Mouse (Mus musculus) left cerebral cortex, postnatal 14 days (tissue): ENCODE results near the gene Ugt1a8. TPM values are rescaled to one million over a fixed set of nuclear protein-coding genes. Genes with fewer than 3 reads are reported as not detected.
"Not testable (repeated sequence)": the region's sequence is repeated elsewhere in the genome, so short reads cannot be mapped to it uniquely, and the experiment has no call there.

Experiments used
- DNase-seq, 2 experiments: peaks; one replicate each; pipeline ENCODE4 v3.0.0; 2021 to 2022; ENCODE audit warnings: low spot score in 2 of 2, mixed read lengths in 1 of 2
- intact Hi-C: fragments of 180-260 bp; cut with DNase I; formaldehyde crosslinking; loops from one replicate; pipeline ENCODE4 v1.15.1; 2025
- total RNA-seq, 2 experiments: library from RNA; stranded (reverse); gene quantifications; 2 replicates each; pipeline ENCODE4 v1.2.3; 2021

The Ugt1a8 gene
- total RNA-seq, 2 experiments from 2014 or later: not detected

DNA sequence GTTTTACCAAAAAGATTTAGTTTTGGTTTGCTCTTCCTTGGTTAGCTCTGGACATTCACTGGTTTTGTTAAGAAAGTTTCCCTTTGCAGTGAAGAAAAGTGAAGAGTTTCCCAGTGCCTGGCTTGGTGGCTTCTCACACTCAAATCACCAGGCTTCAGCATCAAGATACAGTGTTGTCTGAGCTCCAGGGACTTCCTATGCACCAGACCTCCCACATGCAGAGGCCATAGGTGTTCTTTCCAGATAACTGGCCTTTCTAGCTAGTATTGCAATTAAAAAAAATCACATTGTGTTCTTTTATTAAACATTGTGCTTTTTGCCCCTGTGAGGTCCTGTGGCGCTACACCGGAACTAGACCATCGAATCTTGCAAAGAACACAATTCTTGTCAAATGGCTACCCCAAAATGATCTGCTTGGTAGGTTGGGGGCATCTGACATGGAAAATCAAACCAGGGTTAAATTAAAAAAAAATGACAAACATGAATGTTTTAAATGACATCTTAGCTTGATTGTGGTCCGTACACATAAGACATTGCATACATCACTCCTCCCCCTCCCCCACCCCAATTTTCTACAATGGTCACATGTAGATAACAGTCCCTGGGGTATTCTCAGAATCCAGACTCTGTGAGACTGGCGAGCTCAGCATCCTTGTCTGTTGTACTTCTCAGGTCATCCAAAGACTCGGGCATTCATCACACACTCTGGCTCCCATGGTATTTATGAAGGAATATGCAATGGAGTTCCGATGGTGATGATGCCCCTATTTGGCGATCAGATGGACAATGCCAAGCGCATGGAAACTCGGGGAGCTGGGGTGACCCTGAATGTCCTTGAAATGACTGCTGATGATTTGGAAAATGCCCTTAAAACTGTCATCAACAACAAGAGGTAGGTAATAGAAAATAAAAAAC lies 128.1 kb downstream of the Ugt1a8 start:
- intact Hi-C loops: no loop called here
- no peak for DNase-seq

DNA sequence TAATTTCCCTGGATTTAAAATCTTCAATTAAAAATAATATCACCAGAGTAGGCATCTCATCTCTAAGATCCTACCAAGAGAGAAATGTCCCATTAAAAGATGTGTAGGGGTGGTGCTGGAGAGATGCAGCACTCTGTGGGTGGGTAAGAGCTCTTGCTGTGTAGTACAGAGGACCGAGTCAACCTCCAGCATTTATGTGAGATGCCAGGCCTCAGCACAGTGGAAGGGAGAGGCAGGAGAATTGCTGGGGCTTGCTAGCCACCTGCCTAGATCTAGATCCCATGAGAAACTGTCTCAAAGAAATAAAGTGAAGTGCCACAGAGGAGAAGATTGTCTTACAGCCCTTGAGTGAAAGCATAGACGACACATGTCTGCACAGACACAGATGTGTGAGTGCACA lies 128.9 kb downstream of the Ugt1a8 start:
- intact Hi-C loops: no loop called here
- DNase-seq: no peak

DNA sequence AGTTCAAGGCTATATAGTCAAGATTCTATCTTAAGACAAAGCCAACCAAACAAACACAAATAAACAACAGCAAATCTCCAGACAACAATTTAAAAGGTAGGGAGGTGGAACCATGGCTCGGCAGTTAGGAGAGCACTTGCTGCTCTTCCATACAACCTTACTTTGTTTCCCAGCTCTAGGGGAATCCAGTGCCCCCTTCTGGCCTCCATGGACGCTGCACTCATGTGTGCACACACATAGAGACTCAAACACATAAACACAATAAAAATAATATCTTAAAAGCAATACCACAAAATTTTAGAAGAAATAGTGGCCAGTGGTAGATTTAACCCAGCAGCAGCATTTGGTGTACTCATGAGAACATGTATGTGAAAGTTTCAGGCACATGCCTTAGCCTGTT lies 129.5 kb downstream of the Ugt1a8 start:
- intact Hi-C loops: no loop called here
- DNase-seq: no peak

DNA sequence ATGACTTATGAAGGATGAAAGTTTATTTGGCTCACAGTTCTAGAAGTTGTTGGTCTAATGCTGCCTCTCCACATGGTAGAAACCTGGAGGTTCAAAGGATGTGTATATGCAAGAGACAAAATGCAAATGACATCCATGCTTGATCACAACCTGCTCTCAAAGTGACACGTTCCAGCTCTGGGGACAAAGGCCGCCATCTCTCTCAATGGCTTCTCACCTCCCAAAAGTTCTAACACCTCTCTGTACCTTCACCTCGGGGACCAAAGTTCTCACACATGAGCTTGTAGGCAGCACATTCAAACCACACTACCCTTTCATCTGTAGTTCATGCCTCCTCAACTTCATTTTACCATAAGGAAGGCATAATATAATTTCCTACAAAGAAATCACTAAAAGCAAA lies 130.0 kb downstream of the Ugt1a8 start:
- intact Hi-C loops: no loop called here
- no peak for DNase-seq

GRCm38 (mm10) chr1:88218051-88218450 lies 130.4 kb downstream of the Ugt1a8 start:
- intact Hi-C loops: no loop called here
- DNase-seq: no peak

DNA sequence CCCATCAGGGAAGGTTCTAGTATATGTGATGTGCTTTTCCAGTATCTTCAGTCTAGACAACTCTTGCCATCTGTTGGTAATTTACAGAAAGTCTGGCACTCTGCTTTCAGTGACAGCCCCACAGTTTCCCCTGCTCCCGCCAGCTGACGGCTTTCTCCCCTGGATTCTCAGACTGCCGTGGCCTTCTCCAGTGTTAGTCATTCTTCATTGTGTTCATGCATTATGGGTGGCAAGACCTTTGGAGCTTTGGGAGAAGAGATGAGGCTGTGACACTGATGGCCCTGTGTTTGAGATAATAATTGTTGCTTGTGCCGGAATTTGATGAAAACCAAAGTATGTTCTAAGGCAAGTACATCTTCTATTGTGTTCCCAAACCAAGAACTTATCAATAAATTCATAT lies 131.0 kb downstream of the Ugt1a8 start:
- DNase-seq: no peak
- intact Hi-C loops: no loop called here

DNA sequence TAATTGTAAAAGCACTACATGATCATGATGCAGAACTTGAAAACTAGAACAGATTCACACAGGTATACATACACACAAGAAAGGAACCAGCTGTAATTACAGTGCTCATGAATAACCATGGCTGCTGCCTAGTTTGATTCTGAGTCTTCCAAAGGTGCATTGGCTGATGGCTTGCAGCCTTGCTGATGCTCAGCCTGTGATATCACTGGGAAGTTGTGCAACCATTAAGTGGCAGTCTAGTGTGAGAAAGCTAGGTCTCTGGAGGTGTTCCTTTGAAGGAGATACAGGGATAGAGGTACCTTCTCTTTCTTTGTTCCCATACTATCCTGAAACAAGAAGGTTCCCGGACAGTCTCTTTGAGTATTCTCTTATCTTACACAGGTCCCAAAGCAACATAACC lies 131.4 kb downstream of the Ugt1a8 start:
- no peak for DNase-seq
- intact Hi-C loops: no loop called here

DNA sequence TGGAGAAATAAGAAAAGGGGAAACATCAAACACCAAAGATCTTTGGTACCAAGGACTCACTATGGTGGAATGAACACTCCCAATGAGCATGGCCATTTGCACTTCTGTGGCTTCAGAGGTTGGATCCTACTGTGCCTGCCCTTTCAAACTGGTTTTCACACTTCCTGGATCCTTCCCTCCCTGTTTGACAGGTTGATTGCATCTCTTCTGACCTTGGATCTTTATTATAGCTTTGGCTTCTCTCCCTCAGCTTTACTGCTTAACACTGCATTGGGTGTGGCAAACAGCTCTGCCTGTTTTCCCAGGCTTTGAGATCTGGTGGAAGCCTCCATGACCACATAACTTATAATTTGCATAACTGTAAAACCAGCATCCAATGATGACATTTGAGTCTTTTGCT lies 132.7 kb downstream of the Ugt1a8 start:
- intact Hi-C loops: no loop called here
- DNase-seq: no peak

DNA sequence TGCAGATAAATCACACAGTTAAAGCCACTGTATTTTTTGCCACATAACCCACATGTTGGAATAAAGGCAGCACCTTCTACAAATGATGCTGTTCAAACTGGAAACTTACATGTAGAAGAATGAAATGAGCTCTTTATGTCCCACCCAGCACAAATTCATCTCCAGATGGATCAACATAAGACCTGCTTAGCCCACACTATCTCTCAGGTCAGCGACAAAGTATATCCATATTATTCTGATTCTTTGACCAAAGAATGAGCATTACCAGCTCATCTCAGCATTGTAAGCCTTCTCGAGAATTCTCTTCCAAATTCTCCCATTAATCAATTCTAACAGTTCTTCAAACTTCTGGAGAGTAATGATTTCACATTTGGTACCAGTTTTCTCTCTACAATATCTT lies 134.6 kb downstream of the Ugt1a8 start:
- intact Hi-C loops: no loop called here
- no peak for DNase-seq

GRCm38 (mm10) chr1:88223011-88223515 lies 135.4 kb downstream of the Ugt1a8 start:
- DNase-seq, intact Hi-C loops: not testable (repeated sequence)

DNA sequence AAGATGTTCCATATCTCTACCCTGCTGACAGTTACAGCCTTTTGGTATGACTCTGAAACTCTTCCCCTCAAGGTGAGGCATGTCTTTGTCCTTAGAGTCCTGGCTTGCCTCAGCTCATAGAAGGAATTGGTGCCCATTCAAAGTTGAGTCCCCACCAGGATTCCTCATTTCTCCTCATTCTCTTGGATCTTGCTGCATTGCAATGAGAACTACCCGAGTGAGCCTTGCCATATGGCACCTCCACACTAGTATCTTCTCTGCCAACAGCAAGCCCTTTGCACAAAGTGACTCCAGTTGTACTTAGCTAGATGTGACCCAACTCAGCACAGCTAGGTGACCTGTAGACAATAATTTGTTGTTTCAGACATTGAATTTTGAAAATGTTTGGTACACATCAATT lies 136.0 kb downstream of the Ugt1a8 start:
- intact Hi-C loops: no loop called here
- DNase-seq: no peak

DNA sequence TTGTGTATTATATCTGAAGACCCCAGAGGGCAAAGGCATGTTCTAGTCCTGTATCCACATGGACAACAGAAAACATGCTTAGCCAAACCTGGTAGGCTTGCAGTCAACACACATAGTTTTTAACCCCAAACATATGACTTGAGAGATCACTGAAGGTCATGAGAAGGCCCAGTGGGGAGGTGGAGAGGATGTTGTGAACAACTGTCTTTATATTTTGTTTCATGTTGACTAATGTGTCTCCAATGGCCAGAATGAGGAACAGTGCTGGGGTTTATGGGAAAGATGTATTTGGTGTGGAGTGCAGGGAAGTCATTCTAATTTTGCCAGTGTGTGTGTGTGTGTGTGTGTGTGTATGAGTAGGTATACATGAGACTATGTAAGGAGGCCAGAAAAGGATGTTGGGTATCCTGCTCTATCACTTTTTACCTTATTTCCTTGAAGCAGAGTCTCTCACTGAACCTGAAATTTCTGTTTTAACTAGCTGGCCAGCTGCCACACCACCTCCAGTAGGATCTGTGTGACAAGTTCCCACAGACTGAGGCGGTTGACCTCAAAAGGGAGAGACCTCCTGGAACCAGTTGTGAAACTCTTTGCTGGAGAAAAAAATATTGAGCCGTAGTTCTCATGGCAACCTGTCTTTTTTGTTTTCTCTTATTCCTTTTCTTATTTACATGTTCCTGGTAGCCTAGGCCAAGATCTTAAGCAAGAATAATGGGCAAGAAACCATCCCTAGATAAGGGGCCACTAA lies 136.6 kb downstream of the Ugt1a8 start:
- intact Hi-C loops: no loop called here
- DNase-seq: no peak

- intact Hi-C loops, DNase-seq: not testable (repeated sequence)
Measured at GRCm38 (mm10) chr1:88225301-88225700, 137.7 kb downstream of the Ugt1a8 start.

DNA sequence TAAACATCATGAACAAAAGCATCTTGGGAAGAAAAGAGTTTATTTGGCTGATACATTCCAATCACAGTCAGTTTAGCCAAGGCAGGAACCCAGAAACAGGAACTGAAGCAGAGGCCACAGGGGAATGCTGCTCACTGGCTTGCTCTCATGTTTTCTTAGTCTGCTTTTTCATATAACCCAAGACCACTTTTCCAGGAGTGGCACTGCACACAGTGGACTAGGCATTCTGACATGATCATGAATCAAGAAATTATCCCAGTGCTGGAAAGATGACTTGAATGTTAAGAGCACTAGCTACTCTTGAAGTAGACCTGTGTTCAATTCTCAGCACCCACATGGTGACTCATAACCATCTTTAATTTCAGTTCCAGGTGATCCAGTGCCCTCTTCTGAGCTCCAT lies 138.1 kb downstream of the Ugt1a8 start:
- no peak for DNase-seq
- intact Hi-C loops: no loop called here

- DNase-seq: no peak
- intact Hi-C loops: no loop called here
Measured at GRCm38 (mm10) chr1:88226670-88227379, 139.2 kb downstream of the Ugt1a8 start, which contains the start of gene Mroh2a. Mroh2a (plus strand) TSS chr1:88226986.

GRCm38 (mm10) chr1:88227482-88227881 lies 139.9 kb downstream of the Ugt1a8 start:
- DNase-seq: no peak
- intact Hi-C loops: no loop called here

DNA sequence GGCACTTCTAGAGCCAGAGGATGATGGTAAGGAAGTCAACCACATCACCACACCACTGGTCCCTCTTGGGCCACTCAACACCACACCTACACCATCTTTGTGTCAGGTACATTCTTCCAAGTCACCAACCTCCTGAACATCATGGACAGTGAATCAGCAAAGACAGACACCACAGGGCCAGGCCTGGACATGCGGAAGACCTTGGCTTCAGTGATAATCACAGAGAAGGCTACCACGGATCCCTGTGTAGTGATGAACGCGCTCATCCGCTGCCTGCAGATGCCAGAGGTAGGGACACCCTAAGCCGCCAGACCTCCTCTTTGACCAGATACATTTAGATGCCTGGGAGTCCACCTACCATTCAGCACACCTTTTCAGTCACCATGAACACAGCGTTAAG lies 140.5 kb downstream of the Ugt1a8 start:
- intact Hi-C loops: no loop called here
- no peak for DNase-seq

DNA sequence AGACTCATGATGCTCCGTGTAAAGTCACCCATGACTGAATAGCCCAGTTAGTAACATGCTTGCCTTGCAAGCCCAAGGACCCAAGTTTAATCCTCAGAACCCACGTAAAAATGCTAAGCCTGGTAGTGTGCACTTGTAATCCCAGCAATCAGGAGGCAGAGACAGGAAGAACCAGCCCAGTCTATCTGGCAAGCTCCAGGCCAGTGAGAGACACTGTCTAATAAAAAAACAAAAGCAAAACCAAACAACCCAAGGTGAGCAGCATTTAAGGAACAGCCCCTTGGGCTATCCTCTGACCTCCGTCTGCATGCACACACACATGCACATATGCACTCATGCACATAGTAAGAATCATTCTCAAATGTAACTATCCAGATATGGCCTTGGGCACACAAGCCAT lies 142.0 kb downstream of the Ugt1a8 start:
- no peak for DNase-seq
- intact Hi-C loops: no loop called here

DNA sequence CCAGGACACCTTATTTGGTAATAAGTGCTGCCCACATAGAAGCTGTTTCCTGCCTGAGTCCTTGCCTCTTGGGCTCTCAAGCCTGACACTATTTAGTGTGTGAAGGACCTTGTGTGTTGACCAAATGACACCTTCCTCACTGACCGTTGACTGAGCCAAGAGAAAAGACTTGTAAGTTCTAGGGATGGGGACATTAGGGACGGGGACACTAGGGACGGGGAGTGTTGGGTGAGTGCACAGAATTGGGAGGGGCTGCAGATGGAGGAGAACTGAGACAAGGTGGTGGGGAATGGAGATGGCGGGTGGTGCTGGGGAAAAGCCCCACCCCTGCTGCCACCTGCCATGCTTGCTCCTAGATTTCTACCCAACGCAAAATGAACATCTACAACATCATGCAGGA lies 142.4 kb downstream of the Ugt1a8 start:
- intact Hi-C loops: no loop called here
- no peak for DNase-seq

DNA sequence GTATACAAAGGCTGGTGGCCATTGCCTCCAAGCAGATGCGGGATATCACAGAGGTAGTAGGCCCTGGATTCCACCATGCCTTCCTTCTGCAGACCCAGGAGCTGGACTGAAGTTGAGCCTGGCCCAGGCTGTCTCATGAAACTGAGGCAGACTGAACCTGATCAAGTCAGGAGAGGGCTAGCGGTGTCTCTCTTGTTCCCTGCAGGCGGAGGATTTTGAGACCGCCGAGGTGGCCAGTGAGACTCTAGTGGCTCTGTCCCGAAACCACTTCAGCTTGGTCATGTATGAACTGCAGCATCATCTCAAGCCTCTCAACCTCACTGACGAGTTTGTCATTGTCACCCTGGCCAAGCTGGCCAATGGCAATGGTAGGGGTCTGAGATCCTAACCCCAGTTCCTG lies 142.8 kb downstream of the Ugt1a8 start:
- no peak for DNase-seq
- intact Hi-C loops: no loop called here
